Mouse (Mus musculus) CH12.LX (cell line): ENCODE results near the gene H2-T24. TPM values are rescaled to one million over a fixed set of nuclear protein-coding genes. Genes with fewer than 3 reads are reported as not detected.
"Not testable (repeated sequence)": the region's sequence is repeated elsewhere in the genome, so short reads cannot be mapped to it uniquely, and the experiment has no call there.

Source experiments
- DNase-seq: peaks from one replicate; pipeline ENCODE4 v3.0.0-alpha.2; 2013; ENCODE audit errors: extremely low read depth
- H3K27ac ChIP-seq: 2 replicates; pipeline ENCODE4 v1.5.1; 2012; ENCODE audit warnings: low read depth, mild to moderate bottlenecking, control low read depth, moderate library complexity; ENCODE audit not compliant: insufficient read depth
- H3K27me3 ChIP-seq: replicated peaks from 2 replicates; pipeline ENCODE3; 2012; ENCODE audit warnings: inconsistent platforms
- H3K36me3 ChIP-seq, 2 experiments: replicated peaks in 1 of 2; 2 replicates each; pipeline versions ENCODE3 to v1.6.1; 2012; ENCODE audit warnings: inconsistent platforms in 1 of 2, low read length in 1 of 2, mild to moderate bottlenecking in 1 of 2, mixed read lengths in 1 of 2, moderate library complexity in 1 of 2; ENCODE audit not compliant: control insufficient read depth in 1 of 2, insufficient read depth in 1 of 2
- H3K4me1 ChIP-seq, 2 experiments: 2 replicates each; pipeline ENCODE4 v1.6.1; 2012; ENCODE audit warnings: inconsistent platforms in 1 of 2, moderate library complexity in 1 of 2; ENCODE audit not compliant: insufficient read depth in 2 of 2, control insufficient read depth in 1 of 2
- H3K4me2 ChIP-seq: 2 replicates; pipeline ENCODE4 v1.6.1; 2012; ENCODE audit warnings: low read depth, mild to moderate bottlenecking, control low read depth; ENCODE audit not compliant: poor library complexity, insufficient read depth, severe bottlenecking
- H3K4me3 ChIP-seq, 3 experiments: fragments of 150-350 bp in 1 of 3; sonication (generic) in 1 of 3; replicated peaks in 1 of 3; 2 replicates each; pipeline versions ENCODE3 to v1.5.1; 2011 to 2012; ENCODE audit warnings: low read depth in 2 of 3, low read length in 2 of 3, mild to moderate bottlenecking in 2 of 3, moderate library complexity in 2 of 3, control low read depth in 1 of 3, improper control_type of control experiment in 1 of 3, inconsistent platforms in 1 of 3, mixed read lengths in 1 of 3; ENCODE audit not compliant: poor library complexity in 1 of 3
- H3K79me2 ChIP-seq: replicated peaks from 2 replicates; pipeline ENCODE4 v1.6.1; 2012; ENCODE audit warnings: mild to moderate bottlenecking, moderate library complexity; ENCODE audit not compliant: control insufficient read depth, poor library complexity, insufficient read depth, severe bottlenecking; ENCODE audit errors: extremely low read depth
- H3K9ac ChIP-seq: 2 replicates; pipeline ENCODE4 v1.6.1; 2012; ENCODE audit warnings: low read depth, mild to moderate bottlenecking, control low read depth, moderate library complexity; ENCODE audit not compliant: insufficient read depth
- H3K9me3 ChIP-seq: replicated peaks from 2 replicates; pipeline ENCODE3; 2012; ENCODE audit warnings: low read length, inconsistent platforms, mixed read lengths
- BHLHE40 ChIP-seq: IDR thresholded peaks from 2 replicates; pipeline ENCODE4 v1.6.1; 2011; ENCODE audit warnings: mild to moderate bottlenecking, low read depth, low read length, improper control_type of control experiment
- E2F4 ChIP-seq: IDR thresholded peaks from 2 replicates; pipeline ENCODE4 v1.6.1; 2011; ENCODE audit warnings: low read depth, low read length, improper control_type of control experiment; ENCODE audit not compliant: insufficient replicate concordance
- ELF1 ChIP-seq: IDR thresholded peaks from 2 replicates; pipeline ENCODE4 v1.6.1; 2014; ENCODE audit warnings: low read depth, mild to moderate bottlenecking, inconsistent platforms, low read length, improper control_type of control experiment
- ETS1 ChIP-seq: conservative IDR thresholded peaks from 2 replicates; pipeline ENCODE4 v1.6.1; 2012; ENCODE audit warnings: low read depth, mild to moderate bottlenecking, inconsistent platforms, low read length, improper control_type of control experiment, moderate library complexity
- HCFC1 ChIP-seq: IDR thresholded peaks from 2 replicates; pipeline ENCODE4 v1.6.1; 2012; ENCODE audit warnings: low read depth, mild to moderate bottlenecking, inconsistent platforms, low read length, improper control_type of control experiment
- MAFK ChIP-seq: IDR thresholded peaks from 2 replicates; pipeline ENCODE4 v1.6.1; 2011; ENCODE audit warnings: low read length, improper control_type of control experiment; ENCODE audit not compliant: insufficient replicate concordance
- MAX ChIP-seq: IDR thresholded peaks from 2 replicates; pipeline ENCODE4 v1.6.1; 2011; ENCODE audit warnings: low read length, improper control_type of control experiment
- MAZ ChIP-seq: IDR thresholded peaks from 2 replicates; pipeline ENCODE4 v1.6.1; 2012; ENCODE audit warnings: low read depth, mild to moderate bottlenecking, inconsistent platforms, low read length, improper control_type of control experiment, moderate library complexity
- MEF2A ChIP-seq: IDR thresholded peaks from 2 replicates; pipeline ENCODE4 v1.6.1; 2014; ENCODE audit warnings: low read depth, mild to moderate bottlenecking, inconsistent platforms, low read length, improper control_type of control experiment, borderline replicate concordance
- RCOR1 ChIP-seq: conservative IDR thresholded peaks from 2 replicates; pipeline ENCODE4 v1.6.1; 2012; ENCODE audit warnings: low read depth, mild to moderate bottlenecking, inconsistent platforms, low read length, improper control_type of control experiment
- SIN3A ChIP-seq: IDR thresholded peaks from 2 replicates; pipeline ENCODE4 v1.6.1; 2012; ENCODE audit warnings: low read length, improper control_type of control experiment, inconsistent platforms
- TBP ChIP-seq: conservative IDR thresholded peaks from 2 replicates; pipeline ENCODE4 v1.6.1; 2011; ENCODE audit warnings: low read depth, low read length, improper control_type of control experiment
- UBTF ChIP-seq: IDR thresholded peaks from 2 replicates; pipeline ENCODE4 v1.6.1; 2012; ENCODE audit warnings: low read depth, mild to moderate bottlenecking, inconsistent platforms, low read length, improper control_type of control experiment, moderate library complexity
- USF1 ChIP-seq: IDR thresholded peaks from 2 replicates; pipeline ENCODE4 v1.6.1; 2014; ENCODE audit warnings: low read depth, mild to moderate bottlenecking, inconsistent platforms, low read length, improper control_type of control experiment
- ZKSCAN1 ChIP-seq: IDR thresholded peaks from 2 replicates; pipeline ENCODE4 v1.6.1; 2012; ENCODE audit warnings: low read depth, inconsistent platforms, low read length, improper control_type of control experiment, borderline replicate concordance
- ZNF384 ChIP-seq: IDR thresholded peaks from 2 replicates; pipeline ENCODE4 v1.6.1; 2012; ENCODE audit warnings: low read depth, low read length, improper control_type of control experiment, inconsistent platforms
- dilution Hi-C: fragments of 300-500 bp; cut with MboI; formaldehyde crosslinking; loops from 2 replicates; pipeline ENCODE4 v1.14.3; 2020; ENCODE audit warnings: low sequenced_read_pairs; ENCODE audit not compliant: extremely low pct_unique_long_range_greater_than_20kb, extremely low pct_ligation_motif_present
- in situ Hi-C: fragments of 300-500 bp; cut with MboI; formaldehyde crosslinking; loops from 3 replicates; pipeline ENCODE4 v1.14.3; 2019; ENCODE audit warnings: low sequenced_read_pairs, low pct_ligation_motif_present, low pct_unique_long_range_greater_than_20kb, mixed read lengths
- polyA plus RNA-seq: library from polyadenylated mRNA; unstranded; fragments of >175 nt; gene quantifications from 2 replicates; pipeline ENCODE4 v1.2.1, GENCODE M21; 2012; ENCODE audit warnings: low read depth; ENCODE audit not compliant: insufficient read length
- total RNA-seq, 2 experiments: library from RNA; depleted of rRNA; stranded (reverse); fragments of 300-350 nt in 1 of 2; fragments of >200 nt in 1 of 2; gene quantifications; 2 replicates each; pipeline ENCODE4 v1.2.3; 2012 to 2014

H2-T24 gene
- total and polyA plus RNA-seq, 3 experiments = 7.6 to 9.8 (median 9.3) TPM

DNA sequence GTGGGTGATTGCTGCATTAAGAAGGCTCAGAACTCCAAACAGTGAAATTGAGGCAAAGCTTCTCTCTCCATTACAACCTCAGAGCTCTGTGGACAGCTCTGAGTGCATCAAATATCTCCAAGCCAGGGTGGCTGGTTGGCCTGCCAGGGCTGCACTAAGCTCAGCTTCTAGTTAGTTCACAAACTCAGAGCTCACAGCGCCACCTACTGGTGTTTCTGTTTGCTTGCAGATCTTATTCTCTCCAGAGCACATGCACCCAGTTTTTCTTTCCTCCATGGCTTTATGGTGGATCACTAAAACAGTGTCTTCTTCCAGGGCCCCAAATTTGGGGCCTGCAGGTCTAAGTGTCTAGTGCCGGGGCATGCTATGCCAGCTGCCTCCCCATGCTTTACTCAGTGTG lies 40.5 kb upstream of the H2-T24 start (continued):
- TF ChIP-seq HCFC1 (no peak), MAFK (no peak)

DNA sequence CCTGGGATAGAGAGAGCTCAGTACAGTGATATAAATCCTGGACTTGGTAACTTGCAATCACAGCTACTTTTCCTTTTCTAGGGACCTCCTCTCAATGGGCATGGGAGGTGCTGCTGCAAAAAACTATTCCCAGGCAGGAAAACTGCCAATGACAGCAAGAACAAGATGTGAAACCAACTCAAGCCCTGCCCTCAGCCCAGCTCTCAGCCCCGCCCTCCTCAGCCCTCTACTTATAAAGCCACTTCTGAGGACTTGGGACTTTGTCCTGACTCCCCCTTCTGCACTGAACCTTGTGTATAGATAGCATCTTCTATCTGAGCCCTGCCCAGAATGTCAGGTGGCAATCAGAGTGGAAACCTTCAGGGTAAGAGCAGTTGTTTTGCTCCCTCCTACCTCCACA lies 38.0 kb upstream of the H2-T24 start, which contains the start of gene Gm11127:
Gene Gm11127, minus strand, starts transcription at position 10 of the 400 bp plus-strand sequence.
- DNase-seq, H3K36me3 ChIP-seq, H3K9ac ChIP-seq, dilution Hi-C loops, H3K4me2 ChIP-seq, H3K4me3 ChIP-seq, H3K27me3 ChIP-seq, H3K9me3 ChIP-seq, H3K27ac ChIP-seq, H3K79me2 ChIP-seq, in situ Hi-C loops, H3K4me1 ChIP-seq: not testable (repeated sequence)

DNA sequence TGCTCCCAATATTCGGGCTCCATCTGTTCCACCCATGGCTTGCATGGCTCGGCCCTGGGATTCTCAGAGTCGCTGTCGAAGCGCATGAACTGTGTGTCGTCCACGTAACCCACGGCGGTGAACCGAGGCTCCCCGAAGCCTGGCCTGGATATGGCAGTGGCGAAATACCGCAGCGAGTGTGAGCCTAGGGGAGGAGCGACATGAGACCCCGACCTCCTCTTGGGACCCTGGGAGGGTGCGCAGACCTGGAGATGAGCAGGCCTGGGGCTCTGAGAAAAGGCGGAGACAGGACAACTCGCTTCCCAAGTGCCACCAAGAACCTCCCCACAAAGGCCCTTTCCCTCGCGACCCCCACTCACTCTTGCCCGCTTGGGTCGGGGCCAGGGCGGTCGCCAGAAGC lies 37.6 kb upstream of the H2-T24 start:
- H3K9me3 ChIP-seq, H3K27ac ChIP-seq, H3K36me3 ChIP-seq, H3K27me3 ChIP-seq, H3K9ac ChIP-seq, DNase-seq, H3K79me2 ChIP-seq, H3K4me2 ChIP-seq, dilution Hi-C loops, in situ Hi-C loops, H3K4me3 ChIP-seq, H3K4me1 ChIP-seq: not testable (repeated sequence)

DNA sequence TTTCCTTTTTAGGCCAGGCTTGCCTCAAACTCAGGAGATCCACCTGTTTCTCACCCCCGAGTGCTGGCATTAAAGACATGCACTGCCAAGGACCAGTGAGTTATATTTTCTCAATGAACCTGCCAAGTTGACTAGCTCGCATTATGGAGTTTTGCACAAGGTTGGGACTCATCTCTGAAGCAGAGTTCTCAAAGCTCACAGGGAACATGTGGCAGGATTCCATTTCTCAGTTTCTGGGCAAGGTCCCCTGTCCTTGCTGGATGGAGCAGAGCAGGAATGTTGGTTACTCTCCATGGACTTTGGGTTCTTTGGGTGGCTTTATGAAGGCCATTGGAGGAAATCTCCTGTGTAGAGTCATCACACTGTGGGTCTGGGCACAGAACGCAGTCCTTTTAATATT lies 22.9 kb upstream of the H2-T24 start:
- TF ChIP-seq MEF2A = no peak
- TF ChIP-seq ELF1 = no peak
- no peak for TF ChIP-seq MAX
- no peak for TF ChIP-seq SIN3A
- no peak for TF ChIP-seq ETS1
- TF ChIP-seq MAFK = no peak
- TF ChIP-seq RCOR1 = no peak
- no peak for TF ChIP-seq BHLHE40
- no peak for TF ChIP-seq ZNF384
- no peak for TF ChIP-seq UBTF
- no peak for TF ChIP-seq TBP
- no peak for TF ChIP-seq ZKSCAN1
- TF ChIP-seq USF1 = no peak
- TF ChIP-seq E2F4 = no peak
- no peak for TF ChIP-seq MAZ
- no peaks in the 10 kb centered on the region for H3K4me1 ChIP-seq
- no peak overlapping the region for H3K4me2 ChIP-seq
- dilution Hi-C loops = no loop called here
- DNase-seq = no peak
- H3K27ac ChIP-seq = peak overlapping the region; percentile 17; the same call in 1 of the 2 replicates
- peak overlapping the region; percentile 51 to 67 (median 63) for H3K4me3 ChIP-seq
- no peaks in the 10 kb centered on the region for H3K36me3 ChIP-seq
- peak overlapping the region; percentile 97 for H3K9ac ChIP-seq
- no peaks in the 10 kb centered on the region for H3K27me3 ChIP-seq
- peaks cover 3% of the 10 kb centered on the region; the same call in 1 of the 2 replicates for H3K79me2 ChIP-seq
- in situ Hi-C loops = no loop called here
- no peaks in the 10 kb centered on the region for H3K9me3 ChIP-seq
